Mouse (Mus musculus): ENCODE measurements around the gene Filip1. TPM values are rescaled to one million over a fixed set of nuclear protein-coding genes. Genes with fewer than 3 reads are reported as not detected.

Gene Filip1
- polyA plus RNA-seq, 1 experiment from 2014 or later, result 8.3 TPM

DNA sequence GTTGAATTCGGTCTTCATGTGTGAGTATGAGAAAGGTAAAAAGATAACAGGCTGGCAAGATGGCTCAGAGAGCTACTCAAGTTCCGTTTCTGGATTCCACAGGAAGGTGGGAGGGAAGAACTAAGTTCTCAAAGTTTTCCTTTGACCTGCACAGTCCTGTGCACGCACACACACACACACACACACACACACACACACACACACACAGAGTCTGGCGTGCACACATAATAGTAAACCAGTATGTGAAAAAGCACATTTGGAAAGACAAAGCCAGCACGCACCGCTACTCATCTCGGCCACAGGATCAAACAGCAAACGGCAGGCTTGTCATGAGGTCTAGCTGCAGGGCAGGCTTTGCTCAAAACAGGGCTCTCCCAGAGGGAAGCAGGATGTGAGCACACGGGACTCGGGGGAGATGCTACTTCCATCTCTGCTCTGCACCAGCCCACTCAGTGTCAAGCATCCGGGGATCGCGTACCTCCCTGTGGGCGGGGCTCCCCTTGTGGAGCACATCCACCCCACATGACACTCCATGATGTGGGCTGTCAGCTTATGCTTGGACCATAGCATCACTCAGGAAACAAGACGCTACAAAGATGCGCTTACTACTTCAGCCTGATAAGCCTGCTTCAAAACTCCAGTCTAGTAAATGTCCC lies 50.9 kb downstream of the Filip1 start:
- 62% methylated on average over 16 of the region's 16 CpGs for WGBS
- ATAC-seq (ENCODE audit: low FRiP score, low read depth), result peak; percentile 78
- H3K4me3 ChIP-seq, result no peak overlapping the region
- no peaks in the 10 kb centered on the region for H3K27me3 ChIP-seq
- no peak overlapping the region for H3K9ac ChIP-seq (replicated peaks)
- no peaks in the 10 kb centered on the region for H3K9me3 ChIP-seq
- no peaks in the 10 kb centered on the region for H3K36me3 ChIP-seq
- no peak overlapping the region for H3K27ac ChIP-seq (replicated peaks)
- H3K4me1 ChIP-seq, result no peaks in the 10 kb centered on the region
- H3K4me2 ChIP-seq (replicated peaks), result peak overlapping the region; percentile 7; the same call in 1 of the 2 replicates

DNA sequence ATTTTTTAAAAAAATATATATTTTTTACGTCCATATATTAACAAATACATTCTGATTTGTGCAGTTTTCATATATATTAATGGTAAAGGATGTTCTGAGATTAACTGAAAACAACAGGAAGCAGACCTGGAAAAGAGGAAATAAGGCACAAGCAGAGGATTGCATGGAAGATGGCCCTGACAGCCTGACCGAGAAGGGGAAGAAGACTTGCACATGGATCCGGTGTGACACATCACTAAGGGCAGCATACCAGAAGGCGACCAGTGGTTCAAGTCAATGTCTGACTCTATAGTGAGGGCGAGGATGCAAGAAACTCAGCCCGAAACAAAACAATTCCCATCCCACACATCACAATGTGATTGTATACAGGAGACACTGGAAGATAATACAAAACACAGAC lies 52.2 kb downstream of the Filip1 start:
- H3K27ac ChIP-seq (replicated peaks), result no peak overlapping the region
- no peaks in the 10 kb centered on the region for H3K9me3 ChIP-seq
- ATAC-seq (ENCODE audit: low FRiP score, low read depth), result no peak
- H3K9ac ChIP-seq (replicated peaks), result no peak overlapping the region
- no peaks in the 10 kb centered on the region for H3K36me3 ChIP-seq
- WGBS, result 88% methylated on average over 6 of the region's 6 CpGs
- H3K27me3 ChIP-seq, result no peaks in the 10 kb centered on the region
- H3K4me2 ChIP-seq (replicated peaks), result no peak overlapping the region
- no peaks in the 10 kb centered on the region for H3K4me1 ChIP-seq
- no peak overlapping the region for H3K4me3 ChIP-seq

DNA sequence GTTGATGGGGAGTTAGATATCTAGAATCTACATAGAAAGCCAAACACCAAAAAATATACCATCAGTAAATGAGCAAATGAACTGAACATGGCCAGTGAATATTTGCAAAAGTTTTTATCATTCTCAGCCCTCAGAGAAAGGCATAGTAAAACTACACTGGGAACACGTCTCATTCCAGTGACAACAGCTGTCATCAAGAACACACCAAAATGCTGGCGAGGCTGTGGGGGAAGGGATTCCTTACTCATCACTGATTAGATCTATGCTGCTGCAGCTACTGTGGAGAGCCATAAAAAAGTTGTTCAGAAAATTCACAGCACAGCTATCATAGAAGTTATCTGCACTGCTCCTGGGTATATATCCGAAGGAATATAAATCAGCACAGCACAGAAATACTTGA lies 54.3 kb downstream of the Filip1 start:
- ATAC-seq (ENCODE audit: low FRiP score, low read depth), result no peak
- H3K9ac ChIP-seq (replicated peaks), result no peak overlapping the region
- H3K4me2 ChIP-seq (replicated peaks), result no peak overlapping the region
- no peaks in the 10 kb centered on the region for H3K9me3 ChIP-seq
- WGBS, result 84% methylated on average over 3 of the region's 3 CpGs
- H3K4me1 ChIP-seq, result no peaks in the 10 kb centered on the region
- no peak overlapping the region for H3K27ac ChIP-seq (replicated peaks)
- H3K27me3 ChIP-seq, result no peaks in the 10 kb centered on the region
- no peak overlapping the region for H3K4me3 ChIP-seq
- H3K36me3 ChIP-seq, result no peaks in the 10 kb centered on the region

DNA sequence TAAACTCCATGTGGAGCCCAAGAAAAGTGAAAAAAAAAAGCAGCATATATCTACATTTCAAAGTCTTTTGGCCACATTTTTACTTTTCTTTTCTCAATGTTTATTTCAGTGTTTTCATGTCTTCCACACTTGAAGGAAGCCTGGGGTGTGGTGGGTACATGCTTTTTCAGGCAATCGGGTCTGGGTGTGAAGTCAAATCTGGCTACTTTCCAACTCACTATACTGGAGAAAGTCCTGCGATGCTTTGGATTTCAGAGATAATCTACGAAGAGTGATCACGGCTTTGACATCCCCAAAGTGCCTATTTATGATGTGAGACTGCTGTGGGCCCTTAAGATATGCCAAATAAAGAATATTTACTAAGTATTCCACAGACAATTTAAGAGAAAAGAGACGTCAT lies 57.7 kb downstream of the Filip1 start:
- H3K36me3 ChIP-seq, result no peaks in the 10 kb centered on the region

DNA sequence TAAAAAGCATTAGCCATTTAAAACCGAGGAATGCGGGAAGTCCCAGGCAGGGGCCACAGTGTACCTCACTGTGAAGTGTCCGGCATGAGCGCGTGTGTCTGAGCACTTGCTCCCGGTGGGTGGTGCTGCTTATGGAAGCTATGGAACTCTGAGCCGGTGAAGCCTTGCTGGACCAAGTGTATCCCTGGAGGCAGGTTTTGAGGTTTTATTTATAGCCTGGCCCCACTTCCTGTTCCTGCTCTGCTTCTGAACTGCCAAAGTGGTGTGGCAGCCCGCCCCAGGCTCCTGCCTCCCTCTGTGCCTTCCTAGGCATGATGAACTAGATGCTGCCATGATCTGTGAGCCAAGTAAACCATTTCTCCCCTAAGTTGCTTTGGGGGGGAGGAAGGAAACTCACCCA lies 60.7 kb downstream of the Filip1 start:
- WGBS, result 80% methylated on average over 8 of the region's 8 CpGs
- H3K4me3 ChIP-seq, result no peak overlapping the region
- H3K27me3 ChIP-seq, result no peaks in the 10 kb centered on the region
- no peak overlapping the region for H3K9ac ChIP-seq (replicated peaks)
- no peaks in the 10 kb centered on the region for H3K4me1 ChIP-seq
- no peak for ATAC-seq (ENCODE audit: low FRiP score, low read depth)
- H3K4me2 ChIP-seq (replicated peaks), result no peak overlapping the region
- H3K9me3 ChIP-seq, result no peaks in the 10 kb centered on the region
- no peak overlapping the region for H3K27ac ChIP-seq (replicated peaks)
- no peaks in the 10 kb centered on the region for H3K36me3 ChIP-seq

More for the DNA sequence above, 57.7 kb downstream of the Filip1 start:
- Histone ChIP-seq H3K4me3 (no peak overlapping the region), H3K4me1 (no peaks in the 10 kb centered on the region), H3K27ac (replicated peaks) (no peak overlapping the region), H3K27me3 (no peaks in the 10 kb centered on the region), H3K4me2 (replicated peaks) (no peak overlapping the region), H3K9me3 (no peaks in the 10 kb centered on the region), H3K9ac (replicated peaks) (no peak overlapping the region)
- WGBS, result 87% methylated on average over 5 of the region's 5 CpGs
- ATAC-seq (ENCODE audit: low FRiP score, low read depth), result no peak

DNA sequence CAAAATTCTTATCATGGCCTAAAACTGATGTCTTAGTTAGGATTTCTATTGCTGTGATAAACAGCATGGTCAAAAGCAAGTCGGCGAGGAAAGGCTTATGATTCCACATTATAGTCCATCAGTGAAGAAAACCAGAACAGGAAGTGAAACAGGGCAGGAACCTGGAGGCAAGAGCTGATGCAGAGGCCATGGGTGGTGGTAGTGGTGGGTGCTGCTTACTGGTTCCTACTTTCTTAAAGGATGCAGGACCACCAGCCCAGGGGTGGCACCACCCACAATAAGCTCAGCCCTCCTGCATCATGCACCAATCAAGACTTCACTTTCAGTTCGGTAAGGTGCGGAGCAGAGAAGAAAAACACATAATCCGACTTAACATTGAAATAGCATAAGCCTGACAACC lies 61.3 kb downstream of the Filip1 start:
- no peak overlapping the region for H3K9ac ChIP-seq (replicated peaks)
- no peak overlapping the region for H3K4me3 ChIP-seq
- 91% methylated on average over 5 of the region's 5 CpGs for WGBS

DNA sequence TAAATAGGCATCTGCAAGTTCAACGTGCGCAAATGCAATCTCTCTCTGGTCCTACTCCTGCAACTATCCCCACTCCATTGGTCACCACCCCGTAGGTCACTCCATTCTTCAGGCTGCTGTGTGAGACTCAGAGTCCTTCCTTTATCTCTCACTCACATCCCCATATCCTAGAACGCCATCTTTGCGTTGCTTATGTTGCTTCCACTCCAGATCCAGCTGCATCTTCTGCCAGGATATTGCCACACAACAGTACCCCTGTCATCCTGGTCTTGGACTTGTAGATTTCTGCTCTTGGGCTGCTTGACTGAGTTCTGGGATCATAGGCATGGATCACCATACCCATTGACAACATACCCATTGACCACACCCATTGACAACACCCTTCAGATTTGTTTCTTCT lies 62.0 kb downstream of the Filip1 start:
- 92% methylated on average over 5 of the region's 5 CpGs for WGBS
- H3K36me3 ChIP-seq, result no peaks in the 10 kb centered on the region
- no peaks in the 10 kb centered on the region for H3K9me3 ChIP-seq
- H3K27me3 ChIP-seq, result no peaks in the 10 kb centered on the region
- H3K9ac ChIP-seq (replicated peaks), result no peak overlapping the region
- ATAC-seq (ENCODE audit: low FRiP score, low read depth), result no peak
- no peaks in the 10 kb centered on the region for H3K4me1 ChIP-seq
- no peak overlapping the region for H3K27ac ChIP-seq (replicated peaks)
- no peak overlapping the region for H3K4me3 ChIP-seq
- H3K4me2 ChIP-seq (replicated peaks), result no peak overlapping the region

More for the DNA sequence above, 61.3 kb downstream of the Filip1 start:
- Histone ChIP-seq H3K9me3 (no peaks in the 10 kb centered on the region), H3K27ac (replicated peaks) (no peak overlapping the region), H3K36me3 (no peaks in the 10 kb centered on the region), H3K4me2 (replicated peaks) (no peak overlapping the region), H3K4me1 (no peaks in the 10 kb centered on the region), H3K27me3 (no peaks in the 10 kb centered on the region)
- no peak for ATAC-seq (ENCODE audit: low FRiP score, low read depth)

DNA sequence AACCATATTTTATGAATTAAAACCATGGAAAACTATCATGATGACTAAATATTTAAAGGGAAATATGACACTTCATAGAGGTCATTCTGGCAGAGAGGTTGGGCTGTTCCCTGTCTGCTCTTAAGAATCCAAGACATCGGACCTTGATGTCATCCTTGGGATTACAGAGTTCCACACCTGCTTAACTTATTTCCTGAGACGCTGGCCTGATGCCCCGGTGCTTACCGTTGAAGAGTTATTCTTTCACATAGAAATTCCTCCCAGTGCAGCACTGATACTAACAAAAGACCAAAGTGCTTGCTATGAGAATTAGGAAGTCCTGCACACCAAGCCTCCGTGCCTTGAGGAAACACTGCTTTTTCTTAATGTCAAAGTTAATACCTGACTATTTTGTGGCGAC lies 62.6 kb downstream of the Filip1 start:
- Histone ChIP-seq H3K27me3 (no peaks in the 10 kb centered on the region), H3K4me2 (replicated peaks) (no peak overlapping the region), H3K9ac (replicated peaks) (no peak overlapping the region), H3K4me3 (no peak overlapping the region), H3K27ac (replicated peaks) (no peak overlapping the region), H3K36me3 (no peaks in the 10 kb centered on the region), H3K9me3 (no peaks in the 10 kb centered on the region), H3K4me1 (no peaks in the 10 kb centered on the region)
- 71% methylated on average over 6 of the region's 6 CpGs for WGBS
- no peak for ATAC-seq (ENCODE audit: low FRiP score, low read depth)

DNA sequence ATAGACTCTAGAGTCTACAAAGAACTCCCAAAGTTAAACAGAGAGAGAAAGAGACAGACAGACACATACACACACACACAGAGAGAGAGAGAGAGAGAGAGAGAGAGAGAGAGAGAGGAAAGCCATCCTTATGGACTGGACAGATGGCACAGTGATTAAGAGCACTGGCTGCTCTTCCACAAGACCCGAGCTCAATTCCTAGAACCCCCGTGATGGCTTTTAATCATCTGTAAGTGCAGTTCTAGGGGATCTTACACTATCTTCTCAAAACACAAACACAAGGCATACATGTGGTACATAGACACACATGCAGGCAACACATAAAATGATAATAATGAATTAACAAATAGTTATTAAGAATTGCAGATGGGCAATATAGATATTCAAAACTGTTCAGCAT lies 64.3 kb downstream of the Filip1 start:
- no peaks in the 10 kb centered on the region for H3K4me1 ChIP-seq
- H3K4me2 ChIP-seq (replicated peaks), result no peak overlapping the region
- H3K4me3 ChIP-seq, result no peak overlapping the region
- H3K9ac ChIP-seq (replicated peaks), result no peak overlapping the region
- ATAC-seq (ENCODE audit: low FRiP score, low read depth), result no peak
- 82% methylated on average over 2 of the region's 2 CpGs for WGBS
- no peaks in the 10 kb centered on the region for H3K27me3 ChIP-seq
- no peak overlapping the region for H3K27ac ChIP-seq (replicated peaks)
- H3K9me3 ChIP-seq, result no peaks in the 10 kb centered on the region
- H3K36me3 ChIP-seq, result no peaks in the 10 kb centered on the region

DNA sequence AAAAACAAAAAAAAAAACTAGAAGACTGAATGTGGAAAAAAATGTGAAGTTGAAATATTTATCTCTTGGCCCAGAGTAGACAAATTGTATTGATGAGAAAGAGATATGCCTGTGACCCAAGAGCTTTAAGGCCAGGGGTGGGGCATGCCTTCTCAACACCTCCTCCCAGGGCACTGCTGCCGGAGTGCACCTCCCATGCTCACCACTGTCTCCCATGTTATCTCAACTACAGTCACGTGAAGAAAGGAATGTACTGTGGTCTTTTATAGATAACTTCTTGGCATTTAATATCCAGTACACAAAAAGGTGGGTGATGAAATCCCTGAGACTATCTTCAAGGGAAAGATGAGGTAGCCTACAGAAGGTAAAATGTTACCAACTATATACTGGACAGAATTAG lies 64.7 kb downstream of the Filip1 start:
- H3K27ac ChIP-seq (replicated peaks), result no peak overlapping the region
- H3K9me3 ChIP-seq, result no peaks in the 10 kb centered on the region
- WGBS, result 80% methylated on average over 2 of the region's 2 CpGs
- H3K4me3 ChIP-seq, result no peak overlapping the region
- no peaks in the 10 kb centered on the region for H3K4me1 ChIP-seq
- H3K9ac ChIP-seq (replicated peaks), result no peak overlapping the region
- H3K27me3 ChIP-seq, result no peaks in the 10 kb centered on the region
- H3K36me3 ChIP-seq, result no peaks in the 10 kb centered on the region
- no peak overlapping the region for H3K4me2 ChIP-seq (replicated peaks)
- ATAC-seq (ENCODE audit: low FRiP score, low read depth), result no peak

DNA sequence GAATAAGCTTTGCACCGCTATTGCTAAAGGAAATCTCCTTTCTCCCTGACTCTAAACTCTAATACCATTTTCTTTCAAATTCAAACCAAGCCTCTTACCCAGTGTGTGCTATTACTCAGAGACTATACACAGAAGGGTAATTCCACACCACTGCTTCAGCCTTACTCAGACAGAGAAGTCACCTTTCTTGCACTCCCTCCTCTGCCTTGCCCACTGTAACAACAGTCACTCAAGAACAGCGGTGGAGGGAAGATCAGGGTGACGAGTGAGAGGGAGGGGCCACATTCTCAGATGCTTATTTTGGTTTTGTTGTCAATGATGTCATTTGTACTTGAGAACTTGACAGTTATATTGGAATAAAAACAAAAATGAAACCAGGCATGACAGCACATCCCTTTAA lies 65.2 kb downstream of the Filip1 start:
- WGBS, result 87% methylated on average over 3 of the region's 3 CpGs
- no peaks in the 10 kb centered on the region for H3K36me3 ChIP-seq
- H3K4me2 ChIP-seq (replicated peaks), result no peak overlapping the region
- H3K27me3 ChIP-seq, result no peaks in the 10 kb centered on the region
- H3K4me3 ChIP-seq, result no peak overlapping the region
- H3K9me3 ChIP-seq, result no peaks in the 10 kb centered on the region
- H3K9ac ChIP-seq (replicated peaks), result no peak overlapping the region
- no peaks in the 10 kb centered on the region for H3K4me1 ChIP-seq
- ATAC-seq (ENCODE audit: low FRiP score, low read depth), result no peak
- no peak overlapping the region for H3K27ac ChIP-seq (replicated peaks)

DNA sequence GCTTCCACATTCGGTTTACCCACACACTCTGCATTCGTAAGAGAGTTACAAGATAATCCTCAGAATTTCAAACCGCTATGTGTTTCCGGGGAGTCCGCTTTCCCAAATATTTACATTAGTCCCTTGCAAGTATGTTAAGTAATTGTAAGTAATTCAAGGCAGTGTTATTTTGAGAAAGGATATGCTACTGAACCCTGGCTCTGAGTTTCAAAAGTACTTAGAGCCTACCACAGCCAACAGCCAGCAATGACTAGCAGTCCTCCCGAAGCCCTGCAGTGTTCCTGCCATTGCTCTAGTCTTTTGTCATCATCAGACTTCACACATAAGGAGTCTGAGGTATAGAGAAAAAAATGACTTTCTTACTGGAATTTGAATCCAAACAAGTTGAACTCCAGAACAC lies 67.8 kb downstream of the Filip1 start:
- H3K27ac ChIP-seq (replicated peaks), result no peak overlapping the region
- no peaks in the 10 kb centered on the region for H3K9me3 ChIP-seq
- H3K4me1 ChIP-seq, result no peaks in the 10 kb centered on the region
- H3K36me3 ChIP-seq, result no peaks in the 10 kb centered on the region
- no peak overlapping the region for H3K4me2 ChIP-seq (replicated peaks)
- H3K27me3 ChIP-seq, result no peaks in the 10 kb centered on the region
- 69% methylated on average over 6 of the region's 6 CpGs for WGBS
- ATAC-seq (ENCODE audit: low FRiP score, low read depth), result no peak
- H3K9ac ChIP-seq (replicated peaks), result no peak overlapping the region
- no peak overlapping the region for H3K4me3 ChIP-seq

DNA sequence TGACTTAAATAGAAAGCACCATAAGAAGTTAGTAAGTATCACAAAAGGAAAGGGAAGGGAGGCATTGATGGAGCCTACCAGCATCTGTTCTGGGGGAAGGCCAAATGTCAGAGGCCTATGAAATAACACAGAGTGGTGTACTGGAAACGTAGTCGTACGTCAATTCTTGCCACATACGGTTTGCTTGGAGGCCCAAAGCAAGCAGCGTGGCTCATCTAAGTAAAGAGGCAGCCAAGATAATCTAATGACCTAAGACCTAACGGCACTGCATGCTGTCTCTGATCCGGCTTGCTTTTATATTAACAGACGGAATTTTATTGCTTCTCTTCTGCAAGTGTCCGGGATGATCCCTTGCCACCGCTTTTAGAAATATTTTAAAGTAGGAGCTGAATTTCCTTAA lies 68.7 kb downstream of the Filip1 start:
- no peak overlapping the region for H3K9ac ChIP-seq (replicated peaks)

More for the DNA sequence above, 68.7 kb downstream of the Filip1 start:
- H3K36me3 ChIP-seq, result no peaks in the 10 kb centered on the region
- H3K9me3 ChIP-seq, result no peaks in the 10 kb centered on the region
- no peak overlapping the region for H3K4me3 ChIP-seq
- H3K27me3 ChIP-seq, result no peaks in the 10 kb centered on the region
- WGBS, result 71% methylated on average over 10 of the region's 10 CpGs
- no peak for ATAC-seq (ENCODE audit: low FRiP score, low read depth)
- H3K4me2 ChIP-seq (replicated peaks), result no peak overlapping the region
- no peaks in the 10 kb centered on the region for H3K4me1 ChIP-seq
- no peak overlapping the region for H3K27ac ChIP-seq (replicated peaks)
